Mouse (Mus musculus): ENCODE measurements around the gene Ace3. TPM values are rescaled to one million over a fixed set of nuclear protein-coding genes. Genes with fewer than 3 reads are reported as not detected.
"Not testable (repeated sequence)": the region's sequence is repeated elsewhere in the genome, so short reads cannot be mapped to it uniquely, and the experiment has no call there.

Ace3 gene
- polyA plus RNA-seq, 1 experiment: not detected

DNA sequence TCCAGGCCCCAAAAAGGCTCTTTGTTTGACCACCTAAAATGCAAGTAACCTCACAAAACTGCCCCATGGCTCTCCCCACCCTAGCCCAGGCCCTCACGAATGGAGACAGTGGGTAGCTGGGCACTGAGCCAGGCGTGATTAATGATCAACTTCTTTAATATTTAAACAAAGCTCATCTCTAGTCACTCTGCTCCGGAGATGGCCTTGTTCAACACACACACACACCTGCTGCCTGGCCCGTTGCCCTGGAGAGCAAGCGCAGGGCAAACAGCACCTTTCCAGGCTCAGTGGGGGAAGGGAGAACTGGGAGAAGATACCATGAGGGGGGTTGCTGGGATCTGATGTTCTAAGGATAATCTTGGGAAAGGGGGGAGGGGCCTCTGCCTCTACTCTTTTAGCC is 11.5 kb downstream of the Ace3 start:
- TF ChIP-seq POLR2A (IDR thresholded peaks at IDR 0.05; ENCODE audit: borderline replicate concordance, low read depth, low read length) (no peak), CTCF (IDR thresholded peaks at IDR 0.05; ENCODE audit: low read depth, low read length) (no peak)
- Histone ChIP-seq H3K4me3 (ENCODE audit: insufficient read depth, low read length) (no peak overlapping the region), H3K4me1 (ENCODE audit: control insufficient read depth, insufficient read depth, low read length) (no peaks in the 10 kb centered on the region), H3K27ac (ENCODE audit: insufficient read depth, low read depth, low read length) (no peak overlapping the region)

DNA sequence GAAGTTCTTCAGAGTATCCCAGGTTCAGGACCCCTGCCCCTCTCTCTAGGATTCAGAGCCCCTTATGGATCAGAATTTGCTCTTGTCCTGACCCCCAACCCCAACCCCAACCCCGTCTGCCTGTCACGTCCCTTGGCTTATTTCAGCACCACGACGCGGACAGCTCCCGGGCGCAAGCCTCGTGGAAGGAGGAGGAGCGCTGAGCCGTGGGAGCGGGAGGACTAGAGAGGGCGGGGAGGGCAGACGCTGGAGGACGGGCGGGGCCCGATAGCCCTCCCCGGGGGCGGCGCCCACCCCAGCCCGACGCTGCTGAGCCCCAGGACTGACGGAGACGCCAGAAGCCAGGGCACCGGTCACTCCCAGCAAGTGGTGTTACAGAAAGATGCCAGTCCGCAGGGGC is 13.3 kb downstream of the Ace3 start, which contains the start of gene Kcnh6:
Gene Kcnh6 (plus strand): TSS at position 304 of the 400 bp plus-strand sequence.
- no peak within 1 kb of the TSS for H3K27ac ChIP-seq (ENCODE audit: insufficient read depth, low read depth, low read length)
- TF ChIP-seq POLR2A (IDR thresholded peaks at IDR 0.05; ENCODE audit: borderline replicate concordance, low read depth, low read length): no peak
- TF ChIP-seq CTCF (IDR thresholded peaks at IDR 0.05; ENCODE audit: low read depth, low read length): no peak
- H3K4me3 ChIP-seq (ENCODE audit: insufficient read depth, low read length): no peak within 1 kb of the TSS

DNA sequence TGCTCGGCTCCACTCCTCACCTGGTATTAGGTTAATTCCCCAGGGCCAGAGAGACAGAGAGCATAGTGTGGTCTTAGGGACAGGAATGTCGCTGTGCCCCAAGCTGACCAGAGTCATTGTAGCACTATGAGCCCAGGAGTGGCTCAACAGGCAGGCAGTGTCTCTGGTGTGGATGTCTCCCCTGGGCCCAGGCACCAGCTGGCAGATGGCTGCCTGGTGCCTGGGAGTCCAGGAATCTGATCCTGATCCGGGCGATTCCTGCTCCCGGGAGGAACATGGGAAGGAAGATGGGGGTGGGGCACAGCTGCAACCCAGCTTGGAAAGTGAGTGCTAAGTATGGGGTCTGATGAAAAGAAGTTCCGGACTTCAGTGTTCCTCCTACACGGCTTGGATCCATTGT is 18.2 kb downstream of the Ace3 start:
- H3K4me3 ChIP-seq (ENCODE audit: insufficient read depth, low read length): no peak overlapping the region
- TF ChIP-seq CTCF (IDR thresholded peaks at IDR 0.05; ENCODE audit: low read depth, low read length) (no peak), POLR2A (IDR thresholded peaks at IDR 0.05; ENCODE audit: borderline replicate concordance, low read depth, low read length) (no peak)
- H3K27ac ChIP-seq (ENCODE audit: insufficient read depth, low read depth, low read length): no peak overlapping the region
- no peaks in the 10 kb centered on the region for H3K4me1 ChIP-seq (ENCODE audit: control insufficient read depth, insufficient read depth, low read length)

More for the DNA sequence above, 13.3 kb downstream of the Ace3 start, which contains the start of gene Kcnh6:
- no peaks in the 10 kb centered on the region for H3K4me1 ChIP-seq (ENCODE audit: control insufficient read depth, insufficient read depth, low read length)

DNA sequence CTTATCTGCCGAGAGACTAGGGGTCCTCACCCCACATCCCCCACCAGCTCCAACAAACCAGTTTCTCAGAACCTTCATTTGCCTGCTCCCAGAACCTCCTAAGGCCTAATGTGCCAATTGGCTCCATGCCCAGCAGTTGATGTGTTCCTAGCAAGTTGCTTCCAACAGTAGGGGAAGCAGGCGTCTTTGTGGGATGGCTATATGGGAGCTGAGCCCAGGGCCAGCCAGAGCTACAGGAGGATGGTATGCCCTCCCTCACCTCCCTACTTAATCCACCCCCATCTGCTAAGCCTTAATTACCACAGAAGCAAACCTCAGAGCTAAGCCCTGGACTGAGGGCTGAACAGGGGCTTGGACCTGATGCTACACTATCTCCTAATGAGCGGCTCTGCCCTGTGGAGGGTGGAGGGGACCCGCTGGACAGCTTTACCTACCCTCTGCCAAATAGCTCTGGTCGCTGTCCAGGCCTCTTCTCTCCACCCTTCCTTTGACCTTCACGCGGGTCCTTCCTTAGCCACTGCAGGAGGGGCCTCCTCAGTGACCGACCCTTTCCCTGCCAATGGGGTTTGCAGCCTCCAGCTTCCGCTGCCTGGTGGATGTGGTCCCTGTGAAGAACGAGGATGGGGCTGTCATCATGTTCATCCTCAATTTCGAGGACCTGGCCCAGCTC is 19.2 kb downstream of the Ace3 start:
- Histone ChIP-seq H3K4me1 (ENCODE audit: control insufficient read depth, insufficient read depth, low read length) (no peaks in the 10 kb centered on the region), H3K4me3 (ENCODE audit: insufficient read depth, low read length) (no peak overlapping the region), H3K27ac (ENCODE audit: insufficient read depth, low read depth, low read length) (no peak overlapping the region)
- no peak for TF ChIP-seq POLR2A (IDR thresholded peaks at IDR 0.05; ENCODE audit: borderline replicate concordance, low read depth, low read length)

DNA sequence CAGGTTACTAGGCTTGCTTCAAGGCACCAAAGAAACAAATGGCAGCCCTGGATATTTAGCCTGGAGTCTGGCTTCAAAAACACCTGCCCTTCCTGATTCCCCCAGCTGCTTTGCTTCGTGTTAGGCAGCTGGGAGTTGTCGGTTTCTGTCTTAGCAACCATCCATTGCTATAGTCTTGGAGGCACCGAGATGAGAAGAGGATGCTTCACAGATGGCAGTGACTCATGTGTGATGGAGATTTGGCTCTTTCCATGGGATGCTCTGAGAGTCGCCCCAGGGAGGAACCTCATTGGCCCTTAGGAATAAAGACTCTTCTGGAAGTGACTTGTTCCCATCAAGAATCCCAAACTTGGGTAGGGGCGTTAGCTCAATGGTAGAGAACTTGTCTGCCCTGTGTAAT is 22.0 kb downstream of the Ace3 start:
- H3K4me1 ChIP-seq (ENCODE audit: control insufficient read depth, insufficient read depth, low read length): no peaks in the 10 kb centered on the region
- TF ChIP-seq POLR2A (IDR thresholded peaks at IDR 0.05; ENCODE audit: borderline replicate concordance, low read depth, low read length) (no peak), CTCF (IDR thresholded peaks at IDR 0.05; ENCODE audit: low read depth, low read length) (no peak)
- H3K4me3 ChIP-seq (ENCODE audit: insufficient read depth, low read length): no peak overlapping the region
- no peak overlapping the region for H3K27ac ChIP-seq (ENCODE audit: insufficient read depth, low read depth, low read length)

DNA sequence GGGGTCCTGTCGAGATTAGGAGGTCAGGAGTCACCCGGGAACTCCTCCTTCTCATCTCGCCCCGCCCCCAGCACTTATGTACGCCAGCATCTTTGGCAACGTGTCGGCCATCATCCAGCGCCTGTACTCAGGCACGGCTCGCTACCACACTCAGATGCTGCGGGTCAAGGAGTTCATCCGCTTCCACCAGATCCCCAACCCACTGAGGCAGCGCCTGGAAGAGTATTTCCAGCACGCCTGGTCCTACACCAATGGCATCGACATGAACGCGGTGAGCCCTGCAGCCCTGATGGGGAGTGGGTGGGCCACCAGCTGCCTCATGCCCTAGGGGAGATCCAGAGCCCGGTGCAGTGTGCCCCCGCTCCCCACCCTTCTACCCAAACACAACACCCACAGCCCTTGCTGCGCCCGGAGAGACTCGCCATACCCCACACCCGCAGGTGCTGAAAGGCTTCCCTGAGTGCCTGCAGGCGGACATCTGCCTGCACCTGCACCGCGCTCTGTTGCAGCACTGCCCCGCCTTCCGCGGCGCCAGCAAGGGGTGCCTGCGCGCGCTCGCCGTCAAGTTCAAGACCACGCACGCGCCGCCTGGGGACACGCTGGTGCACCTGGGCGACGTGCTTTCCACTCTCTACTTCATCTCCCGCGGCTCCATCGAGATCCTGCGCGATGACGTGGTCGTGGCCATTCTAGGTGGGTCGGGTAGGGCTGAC is 25.7 kb downstream of the Ace3 start:
- TF ChIP-seq CTCF (IDR thresholded peaks at IDR 0.05; ENCODE audit: low read depth, low read length) (no peak), POLR2A (IDR thresholded peaks at IDR 0.05; ENCODE audit: borderline replicate concordance, low read depth, low read length) (no peak)
- H3K4me1 ChIP-seq (ENCODE audit: control insufficient read depth, insufficient read depth, low read length): no peaks in the 10 kb centered on the region
- no peak overlapping the region for H3K27ac ChIP-seq (ENCODE audit: insufficient read depth, low read depth, low read length)
- no peak overlapping the region for H3K4me3 ChIP-seq (ENCODE audit: insufficient read depth, low read length)

DNA sequence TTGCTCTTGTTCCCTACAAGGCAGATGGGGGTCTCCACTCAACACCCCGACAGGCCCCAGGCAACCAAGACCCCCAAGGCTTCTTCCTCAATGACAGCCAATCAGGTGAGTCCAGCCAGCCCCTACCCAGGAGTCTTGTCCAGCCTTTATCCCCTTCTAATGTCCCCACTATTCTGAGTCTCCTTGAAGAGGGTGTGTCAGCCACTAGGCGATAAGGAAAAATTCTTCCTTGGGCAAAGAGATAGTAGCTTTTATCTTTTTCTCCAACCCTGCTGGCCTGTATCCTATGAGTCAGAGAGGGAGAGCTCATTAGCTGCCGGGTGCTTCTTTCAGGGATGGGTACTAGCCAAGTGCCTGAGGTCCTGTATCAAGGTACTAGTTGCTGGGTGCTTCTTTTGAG is 31.3 kb downstream of the Ace3 start:
- no peak overlapping the region for H3K4me3 ChIP-seq (ENCODE audit: insufficient read depth, low read length)
- no peak overlapping the region for H3K27ac ChIP-seq (ENCODE audit: insufficient read depth, low read depth, low read length)
- no peaks in the 10 kb centered on the region for H3K4me1 ChIP-seq (ENCODE audit: control insufficient read depth, insufficient read depth, low read length)
- TF ChIP-seq CTCF (IDR thresholded peaks at IDR 0.05; ENCODE audit: low read depth, low read length) (no peak), POLR2A (IDR thresholded peaks at IDR 0.05; ENCODE audit: borderline replicate concordance, low read depth, low read length) (no peak)

DNA sequence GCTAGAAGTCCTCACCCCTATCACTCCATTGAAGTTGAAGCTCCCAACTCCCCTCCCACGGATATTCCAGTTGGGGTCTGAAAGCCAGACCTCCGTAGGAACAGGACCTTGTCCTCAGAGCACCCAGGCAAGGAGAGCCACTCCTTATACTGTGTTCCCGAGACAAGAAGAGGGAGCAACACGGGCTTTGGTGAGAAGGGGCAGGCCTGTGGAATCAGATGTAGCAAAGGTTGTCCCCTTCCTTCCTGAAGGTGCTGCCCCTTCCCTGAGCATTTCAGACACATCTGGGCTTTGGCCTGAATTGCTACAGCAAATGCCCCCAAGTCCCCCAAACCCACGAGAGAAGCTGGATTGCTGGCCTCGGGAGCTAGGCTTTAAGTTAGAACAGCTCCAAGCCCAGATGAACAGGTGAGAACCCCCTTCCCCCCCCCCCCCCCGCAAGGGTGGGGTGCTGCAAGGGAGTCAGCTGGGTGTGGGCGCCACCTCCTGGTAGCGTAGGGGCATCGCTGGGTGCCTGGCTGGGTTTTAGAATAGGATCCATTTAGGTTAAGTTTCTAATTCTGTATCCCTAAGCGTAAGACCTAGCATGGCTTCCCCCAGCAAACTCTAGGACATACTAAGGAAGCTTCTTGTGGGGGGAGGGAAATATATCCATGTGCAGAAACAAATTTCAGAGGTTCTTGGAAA is 32.1 kb downstream of the Ace3 start:
- Histone ChIP-seq H3K27ac (ENCODE audit: insufficient read depth, low read depth, low read length) (no peak overlapping the region), H3K4me3 (ENCODE audit: insufficient read depth, low read length) (no peak overlapping the region), H3K4me1 (ENCODE audit: control insufficient read depth, insufficient read depth, low read length) (no peaks in the 10 kb centered on the region)
- TF ChIP-seq CTCF (IDR thresholded peaks at IDR 0.05; ENCODE audit: low read depth, low read length) (peak; percentile 96), POLR2A (IDR thresholded peaks at IDR 0.05; ENCODE audit: borderline replicate concordance, low read depth, low read length) (no peak)

DNA sequence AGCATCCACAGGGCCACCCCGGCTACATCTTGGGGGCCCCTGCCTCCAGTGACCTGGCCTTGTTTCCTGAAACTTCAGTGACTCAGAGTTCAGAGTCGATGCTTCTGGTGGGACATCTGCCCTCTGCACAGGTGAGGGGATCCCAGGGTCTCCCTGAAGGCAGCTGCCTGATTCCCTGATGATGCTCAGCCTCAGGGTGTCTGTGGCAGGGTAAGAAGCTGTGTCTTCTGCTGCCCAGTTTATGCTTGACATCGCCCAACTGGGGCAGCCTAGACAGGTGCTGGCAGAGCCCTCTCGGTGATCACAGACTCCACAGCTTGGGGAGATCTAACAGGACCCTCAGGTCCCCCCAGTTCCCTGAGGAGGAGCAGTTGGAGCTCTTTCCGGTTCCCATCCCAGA is 33.1 kb downstream of the Ace3 start:
- no peak overlapping the region for H3K27ac ChIP-seq (ENCODE audit: insufficient read depth, low read depth, low read length)
- TF ChIP-seq CTCF (IDR thresholded peaks at IDR 0.05; ENCODE audit: low read depth, low read length) (no peak), POLR2A (IDR thresholded peaks at IDR 0.05; ENCODE audit: borderline replicate concordance, low read depth, low read length) (no peak)

DNA sequence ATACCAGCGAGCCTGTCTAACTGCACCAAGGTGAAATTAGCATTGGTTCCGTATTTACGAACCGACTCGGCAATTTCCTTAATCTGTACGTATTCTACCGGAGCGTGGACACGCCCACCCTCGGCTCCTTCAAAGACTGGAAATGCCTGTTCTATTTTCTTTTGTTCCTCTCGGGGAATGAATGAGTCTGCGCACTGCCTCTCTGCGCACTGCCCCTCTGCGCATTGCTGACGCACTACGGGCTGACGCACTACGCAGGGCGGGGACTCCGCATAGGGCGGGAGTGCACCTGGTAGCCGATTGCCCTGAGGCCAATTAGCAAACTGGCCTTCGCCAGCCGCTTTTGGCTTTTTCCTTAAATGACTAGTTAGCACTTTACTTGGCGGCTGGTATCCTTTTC is 37.6 kb downstream of the Ace3 start:
- H3K4me1 ChIP-seq (ENCODE audit: control insufficient read depth, insufficient read depth, low read length); H3K27ac ChIP-seq (ENCODE audit: insufficient read depth, low read depth, low read length): not testable (repeated sequence)
- peak overlapping the region; percentile 50 for H3K4me3 ChIP-seq (ENCODE audit: insufficient read depth, low read length)

More for the DNA sequence above, 33.1 kb downstream of the Ace3 start:
- no peak overlapping the region for H3K4me3 ChIP-seq (ENCODE audit: insufficient read depth, low read length)
- no peaks in the 10 kb centered on the region for H3K4me1 ChIP-seq (ENCODE audit: control insufficient read depth, insufficient read depth, low read length)
